Mouse (Mus musculus) midbrain, embryonic 10.5 days (tissue): ENCODE results near the gene Fbxl4. TPM values are rescaled to one million over a fixed set of nuclear protein-coding genes. Genes with fewer than 3 reads are reported as not detected.
"Not testable (repeated sequence)": the region's sequence is repeated elsewhere in the genome, so short reads cannot be mapped to it uniquely, and the experiment has no call there.

Experiments
- DNase-seq: peaks from one replicate; pipeline ENCODE4 v3.0.0-alpha.2; 2017; ENCODE audit warnings: low spot score
- H3K27ac ChIP-seq: fragments of 300-500 bp; sonication (generic); replicated peaks from 2 replicates; pipeline ENCODE4 v1.5.1; 2016; ENCODE audit warnings: mild to moderate bottlenecking
- H3K27me3 ChIP-seq: fragments of 300-500 bp; sonication (generic); 2 replicates; pipeline ENCODE4 v1.6.1; 2016; ENCODE audit warnings: low read depth, mild to moderate bottlenecking; ENCODE audit not compliant: poor library complexity, severe bottlenecking
- H3K36me3 ChIP-seq: fragments of 300-500 bp; sonication (generic); 2 replicates; pipeline ENCODE4 v1.6.1; 2016; ENCODE audit warnings: mild to moderate bottlenecking, moderate library complexity
- H3K4me1 ChIP-seq: fragments of 300-500 bp; sonication (generic); 2 replicates; pipeline ENCODE4 v1.6.1; 2016
- H3K4me3 ChIP-seq: fragments of 300-500 bp; sonication (generic); 2 replicates; pipeline ENCODE4 v1.5.1; 2016; ENCODE audit warnings: mild to moderate bottlenecking, moderate library complexity
- H3K9me3 ChIP-seq: fragments of 300-500 bp; sonication (generic); replicated peaks from 2 replicates; pipeline ENCODE4 v1.6.1; 2016; ENCODE audit warnings: mild to moderate bottlenecking
- WGBS: fragments of 180-500 bp; shearing (Covaris S2); methylation state at CpG from one replicate; pipeline ENCODE4 v1.1.7; 2016; 5-methylcytosine and 5-hydroxymethylcytosine counted together
- polyA plus RNA-seq: library from polyadenylated mRNA; unstranded; fragments of >200 nt; fragmentation: Nextera tagmentation; extraction: Ambion mirVana; gene quantifications from 2 replicates; pipeline ENCODE4 v1.2.1, GENCODE M21; 2016

The Fbxl4 gene
- polyA plus RNA-seq: 6.2 and 8.6 TPM in 2 replicates

- no peaks in the 10 kb centered on the region for H3K27me3 ChIP-seq
- peak; percentile 91 for DNase-seq
- under 1% methylated on average over 62 of the region's 62 CpGs for WGBS
- H3K4me3 ChIP-seq: peak within 1 kb of the TSS; percentile 87
- H3K9me3 ChIP-seq: peaks cover 13% of the 10 kb centered on the region
- H3K36me3 ChIP-seq: no peaks in the 10 kb centered on the region
- H3K4me1 ChIP-seq: peaks cover 22% of the 10 kb centered on the region
- peak within 1 kb of the TSS; percentile 96 for H3K27ac ChIP-seq
Observed at GRCm38 (mm10) chr4:22357266-22357930, at the start of gene Fbxl4. Gene Fbxl4 (plus strand): TSS chr4:22357543.

- Histone ChIP-seq H3K27ac (no peak overlapping the region), H3K36me3 (no peaks in the 10 kb centered on the region), H3K27me3 (no peaks in the 10 kb centered on the region), H3K9me3 (no peaks in the 10 kb centered on the region), H3K4me3 (no peak overlapping the region), H3K4me1 (no peaks in the 10 kb centered on the region)
- no peak for DNase-seq
- WGBS: 85% methylated on average over 3 of the region's 3 CpGs
Observed at GRCm38 (mm10) chr4:22314564-22314963, 42.8 kb upstream of the Fbxl4 start.

DNA sequence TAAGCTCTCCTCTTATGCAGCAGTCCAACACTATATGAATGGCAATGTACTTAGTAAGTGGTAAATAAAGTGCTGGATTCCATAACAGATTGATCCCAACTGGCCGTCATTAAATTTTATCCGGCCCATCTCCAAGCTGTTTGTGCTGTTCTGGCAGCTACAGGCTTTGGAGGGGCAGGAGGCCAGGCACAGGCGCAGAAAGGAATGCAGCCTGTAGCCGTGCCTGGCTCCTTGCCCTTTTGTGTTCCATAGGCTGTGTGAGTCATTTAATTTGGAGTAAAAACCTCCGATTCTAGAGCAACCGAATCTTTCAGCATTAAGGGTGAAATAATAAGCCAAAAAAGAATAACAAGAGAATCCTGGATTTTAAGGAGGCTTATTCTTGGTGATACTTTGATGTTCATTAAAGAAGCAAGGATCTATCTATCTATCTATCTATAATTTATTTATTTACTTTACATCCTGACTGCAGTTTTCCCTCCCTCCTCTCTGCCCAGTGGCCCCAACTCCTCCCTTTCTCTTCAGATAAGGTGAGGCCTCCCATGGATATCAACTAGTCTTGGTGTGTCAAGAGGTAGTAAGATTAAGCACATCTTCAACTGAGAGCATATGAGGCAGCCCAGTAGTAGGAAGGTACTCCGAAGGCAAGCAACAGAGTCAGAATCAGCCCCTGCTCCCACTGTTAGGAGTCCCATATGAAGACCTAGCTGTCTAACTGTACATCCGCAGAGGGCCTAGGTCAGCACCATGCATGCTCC lies 14.3 kb upstream of the Fbxl4 start:
- Histone ChIP-seq H3K27ac (no peak overlapping the region), H3K9me3 (no peaks in the 10 kb centered on the region), H3K36me3 (no peaks in the 10 kb centered on the region), H3K4me1 (no peaks in the 10 kb centered on the region), H3K4me3 (no peak overlapping the region), H3K27me3 (no peaks in the 10 kb centered on the region)
- DNase-seq: no peak
- 82% methylated on average over 8 of the region's 8 CpGs for WGBS

DNA sequence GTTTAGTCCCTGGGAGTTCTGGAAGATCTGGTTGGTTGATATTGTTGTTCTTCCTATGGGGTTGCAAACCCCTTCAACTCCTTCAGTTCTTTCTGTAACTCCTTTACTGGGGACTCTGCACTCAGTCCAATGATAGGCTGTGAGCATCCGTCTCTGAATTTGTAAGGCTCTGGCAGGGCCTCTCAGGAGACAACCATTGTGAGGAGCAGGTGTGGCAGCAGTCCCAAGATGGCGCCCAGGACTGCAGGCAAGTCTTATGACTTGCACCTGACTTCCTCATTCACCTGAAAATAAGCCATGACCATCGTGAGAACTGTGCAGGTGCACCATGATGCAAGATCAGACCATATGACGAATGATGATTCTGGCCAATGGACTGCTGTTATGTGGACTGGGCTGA lies 8.3 kb upstream of the Fbxl4 start:
- DNase-seq, H3K4me1 ChIP-seq, H3K36me3 ChIP-seq, H3K27ac ChIP-seq, H3K27me3 ChIP-seq, H3K4me3 ChIP-seq: not testable (repeated sequence)
- WGBS: 92% methylated on average over 4 of the region's 4 CpGs
- peaks cover 11% of the 10 kb centered on the region for H3K9me3 ChIP-seq

DNA sequence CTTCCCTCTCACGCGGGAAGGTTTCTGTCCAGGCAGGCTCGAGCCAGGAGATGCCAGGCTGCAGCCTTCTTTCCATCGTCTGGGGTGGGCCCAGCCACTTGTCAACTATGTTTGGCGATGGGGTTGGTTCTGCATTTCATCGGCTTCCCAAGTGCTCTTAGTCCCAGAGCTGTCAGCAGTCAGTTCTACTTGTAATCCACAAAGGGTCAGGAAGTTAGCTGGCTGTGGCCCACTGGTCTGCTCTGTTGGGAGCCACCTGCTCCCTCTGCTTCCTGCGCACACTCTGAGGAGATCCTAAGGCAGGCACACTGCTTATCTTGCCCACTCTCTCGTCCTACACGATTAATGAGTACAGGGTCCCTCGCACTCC lies 573 bp downstream of the Fbxl4 start:
- peak overlapping the region; percentile 87 for H3K4me3 ChIP-seq
- peaks cover 22% of the 10 kb centered on the region for H3K4me1 ChIP-seq
- H3K9me3 ChIP-seq: peaks cover 12% of the 10 kb centered on the region
- WGBS: 7% methylated on average over 10 of the region's 10 CpGs
- DNase-seq: no peak
- H3K27me3 ChIP-seq: no peaks in the 10 kb centered on the region
- peak overlapping the region; percentile 96 for H3K27ac ChIP-seq
- H3K36me3 ChIP-seq: no peaks in the 10 kb centered on the region

GRCm38 (mm10) chr4:22358487-22358886 lies 1.1 kb downstream of the Fbxl4 start:
- Histone ChIP-seq H3K9me3 (peaks cover 7% of the 10 kb centered on the region), H3K27ac (0 out of 2 replicates have a peak overlapping the region, but pooled peaks have one; percentile 96), H3K4me3 (peak overlapping the region; percentile 87), H3K4me1 (peaks cover 22% of the 10 kb centered on the region), H3K27me3 (no peaks in the 10 kb centered on the region), H3K36me3 (no peaks in the 10 kb centered on the region)
- 88% methylated on average over 10 of the region's 10 CpGs for WGBS
- DNase-seq: no peak

DNA sequence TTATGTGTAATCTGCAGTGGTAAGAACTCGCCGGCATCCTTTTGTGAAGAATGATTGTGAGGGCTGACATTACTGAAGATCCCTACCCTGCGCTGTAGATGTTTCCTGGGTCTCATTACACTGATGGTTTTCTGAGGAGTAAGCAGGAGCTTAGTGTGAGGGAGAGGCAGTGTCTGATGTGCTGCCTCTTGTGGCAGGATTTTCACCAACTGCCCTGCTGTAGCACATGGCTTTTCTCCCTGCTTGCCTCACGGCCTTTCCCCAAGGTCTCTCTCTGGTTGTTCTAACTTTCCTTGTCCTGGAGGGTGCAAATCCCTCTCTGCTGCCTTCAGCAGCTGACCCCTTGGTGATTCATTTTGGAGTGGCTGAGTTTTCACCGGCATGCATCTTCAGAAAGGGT lies 10.0 kb downstream of the Fbxl4 start:
- H3K9me3 ChIP-seq: no peaks in the 10 kb centered on the region
- H3K36me3 ChIP-seq: no peaks in the 10 kb centered on the region
- DNase-seq: no peak
- 58% methylated on average over 5 of the region's 5 CpGs for WGBS
- no peak overlapping the region for H3K27ac ChIP-seq
- H3K4me1 ChIP-seq: no peaks in the 10 kb centered on the region
- no peak overlapping the region for H3K4me3 ChIP-seq
- H3K27me3 ChIP-seq: no peaks in the 10 kb centered on the region

DNA sequence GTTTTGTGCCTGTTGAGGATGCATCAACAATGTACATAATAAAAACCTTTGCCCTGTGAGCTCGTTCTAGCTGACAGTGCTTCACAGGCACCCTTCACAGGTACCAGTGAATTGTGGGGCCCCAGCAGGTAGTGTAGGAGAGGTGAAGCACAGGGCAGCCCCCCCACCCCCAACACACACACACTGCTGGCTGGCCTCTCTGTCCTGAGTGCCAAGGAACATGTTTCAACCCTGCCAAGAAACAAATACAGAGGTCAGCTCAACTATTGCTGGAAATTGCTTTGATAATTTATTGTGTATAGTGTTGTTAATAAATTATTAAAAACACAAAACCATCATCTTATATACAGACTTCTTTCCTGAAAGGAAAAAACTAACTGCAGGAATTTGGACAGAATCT lies 21.2 kb downstream of the Fbxl4 start:
- H3K27ac ChIP-seq: no peak overlapping the region
- no peaks in the 10 kb centered on the region for H3K9me3 ChIP-seq
- H3K4me1 ChIP-seq: peaks cover 7% of the 10 kb centered on the region; the same call in 1 of the 2 replicates
- WGBS: 58% methylated on average over 1 of the region's 1 CpGs
- peaks cover 10% of the 10 kb centered on the region; the same call in 1 of the 2 replicates for H3K36me3 ChIP-seq
- no peaks in the 10 kb centered on the region for H3K27me3 ChIP-seq
- no peak for DNase-seq
- no peak overlapping the region for H3K4me3 ChIP-seq

- H3K4me3 ChIP-seq: no peak overlapping the region
- H3K27ac ChIP-seq: no peak overlapping the region
- 84% methylated on average over 6 of the region's 6 CpGs for WGBS
- no peak for DNase-seq
- peaks cover 7% of the 10 kb centered on the region; the same call in 1 of the 2 replicates for H3K4me1 ChIP-seq
- peaks cover 15% of the 10 kb centered on the region; the same call in 1 of the 2 replicates for H3K36me3 ChIP-seq
- no peaks in the 10 kb centered on the region for H3K9me3 ChIP-seq
- H3K27me3 ChIP-seq: no peaks in the 10 kb centered on the region
Observed at GRCm38 (mm10) chr4:22380646-22381045, 23.3 kb downstream of the Fbxl4 start.

- WGBS: 83% methylated on average over 1 of the region's 1 CpGs
- 0 out of 2 replicates have a peak, but pooled peaks cover 10% of the 10 kb centered on the region for H3K36me3 ChIP-seq
- no peak overlapping the region for H3K27ac ChIP-seq
- no peaks in the 10 kb centered on the region for H3K9me3 ChIP-seq
- DNase-seq: no peak
- H3K4me3 ChIP-seq: no peak overlapping the region
- no peaks in the 10 kb centered on the region for H3K27me3 ChIP-seq
- H3K4me1 ChIP-seq: peaks cover 7% of the 10 kb centered on the region
Observed at GRCm38 (mm10) chr4:22383528-22384265, 26.4 kb downstream of the Fbxl4 start.

DNA sequence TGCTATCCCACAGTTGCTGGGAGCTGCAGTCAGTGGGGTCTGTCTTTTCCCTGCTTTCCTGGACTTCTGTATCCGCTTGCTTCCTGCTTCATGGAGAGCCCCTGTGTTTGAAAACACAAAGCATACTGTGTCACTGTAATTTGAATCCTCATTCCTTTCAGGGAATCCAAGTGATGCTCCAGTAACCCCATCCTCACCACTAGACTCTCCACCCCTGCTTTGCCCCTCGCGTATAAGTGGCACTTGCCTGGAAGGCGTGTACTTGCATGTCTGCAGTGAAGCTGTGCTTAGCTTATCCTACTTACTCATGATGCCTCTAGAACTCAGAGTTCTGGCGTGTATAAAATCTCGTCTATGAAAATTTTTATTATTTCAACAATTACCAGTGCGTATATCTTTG lies 32.7 kb downstream of the Fbxl4 start:
- Histone ChIP-seq H3K27ac (no peak overlapping the region), H3K27me3 (no peaks in the 10 kb centered on the region), H3K9me3 (no peaks in the 10 kb centered on the region), H3K36me3 (no peaks in the 10 kb centered on the region), H3K4me3 (no peak overlapping the region), H3K4me1 (peaks cover 17% of the 10 kb centered on the region)
- 55% methylated on average over 7 of the region's 7 CpGs for WGBS
- DNase-seq: no peak

- Histone ChIP-seq H3K27ac (no peak overlapping the region), H3K4me1 (peaks cover 17% of the 10 kb centered on the region), H3K4me3 (no peak overlapping the region), H3K27me3 (no peaks in the 10 kb centered on the region), H3K9me3 (no peaks in the 10 kb centered on the region), H3K36me3 (peaks cover 6% of the 10 kb centered on the region)
- 85% methylated on average over 13 of the region's 13 CpGs for WGBS
- DNase-seq: no peak
Observed at GRCm38 (mm10) chr4:22392777-22393473, 35.6 kb downstream of the Fbxl4 start.
